Mouse (Mus musculus) kidney, adult 2 months (tissue): ENCODE data around the gene Acvr1b. TPM values are rescaled to one million over a fixed set of nuclear protein-coding genes. Genes with fewer than 3 reads are reported as not detected.

Experiments used
- DNase-seq: peaks from one replicate; pipeline ENCODE4 v3.0.0; 2021
- H3K27ac ChIP-seq: fragments of 200-500 bp; 2 replicates; pipeline ENCODE4 v1.5.1; 2012; ENCODE audit warnings: low read depth, low read length, control low read depth, inconsistent platforms; ENCODE audit not compliant: insufficient read depth
- H3K27me3 ChIP-seq: fragments of 200-500 bp; replicated peaks from 2 replicates; pipeline ENCODE4 v1.6.1; 2012; ENCODE audit warnings: mild to moderate bottlenecking, moderate library complexity, low read length, inconsistent platforms; ENCODE audit not compliant: control insufficient read depth, insufficient read depth
- H3K36me3 ChIP-seq: fragments of 200-500 bp; 2 replicates; pipeline ENCODE4 v1.6.1; 2012; ENCODE audit warnings: mild to moderate bottlenecking, moderate library complexity, low read length, inconsistent platforms; ENCODE audit not compliant: control insufficient read depth, insufficient read depth
- H3K4me1 ChIP-seq: fragments of 200-500 bp; 2 replicates; pipeline ENCODE4 v1.6.1; 2011; ENCODE audit warnings: low read length; ENCODE audit not compliant: control insufficient read depth, insufficient read depth
- H3K4me3 ChIP-seq: fragments of 200-500 bp; 2 replicates; pipeline ENCODE4 v1.5.1; 2011; ENCODE audit warnings: mild to moderate bottlenecking, low read depth, low read length, control low read depth; ENCODE audit not compliant: insufficient read depth
- CTCF ChIP-seq: fragments of 200-500 bp; conservative IDR thresholded peaks from 2 replicates; pipeline ENCODE4 v1.5.1; 2011; ENCODE audit warnings: low read depth, mild to moderate bottlenecking, control low read depth, low read length, moderate library complexity, mixed read lengths; ENCODE audit not compliant: insufficient read depth, insufficient read length
- POLR2A ChIP-seq: fragments of 200-500 bp; IDR thresholded peaks from one replicate; pipeline ENCODE4 v1.6.1; 2011; ENCODE audit warnings: low read depth, low read length, control low read depth
- WGBS: fragments of 180-500 bp; shearing (Covaris S2); methylation state at CpG from one replicate; pipeline ENCODE4 v1.1.7; 2018; 5-methylcytosine and 5-hydroxymethylcytosine counted together
- polyA plus RNA-seq: library from polyadenylated mRNA; depleted of rRNA; stranded (reverse); fragments of >200 nt; gene quantifications from 2 replicates; pipeline ENCODE4 v1.2.3, GENCODE M21; 2012

Acvr1b gene
- polyA plus RNA-seq, 1 experiment, result 37.2 TPM

DNA sequence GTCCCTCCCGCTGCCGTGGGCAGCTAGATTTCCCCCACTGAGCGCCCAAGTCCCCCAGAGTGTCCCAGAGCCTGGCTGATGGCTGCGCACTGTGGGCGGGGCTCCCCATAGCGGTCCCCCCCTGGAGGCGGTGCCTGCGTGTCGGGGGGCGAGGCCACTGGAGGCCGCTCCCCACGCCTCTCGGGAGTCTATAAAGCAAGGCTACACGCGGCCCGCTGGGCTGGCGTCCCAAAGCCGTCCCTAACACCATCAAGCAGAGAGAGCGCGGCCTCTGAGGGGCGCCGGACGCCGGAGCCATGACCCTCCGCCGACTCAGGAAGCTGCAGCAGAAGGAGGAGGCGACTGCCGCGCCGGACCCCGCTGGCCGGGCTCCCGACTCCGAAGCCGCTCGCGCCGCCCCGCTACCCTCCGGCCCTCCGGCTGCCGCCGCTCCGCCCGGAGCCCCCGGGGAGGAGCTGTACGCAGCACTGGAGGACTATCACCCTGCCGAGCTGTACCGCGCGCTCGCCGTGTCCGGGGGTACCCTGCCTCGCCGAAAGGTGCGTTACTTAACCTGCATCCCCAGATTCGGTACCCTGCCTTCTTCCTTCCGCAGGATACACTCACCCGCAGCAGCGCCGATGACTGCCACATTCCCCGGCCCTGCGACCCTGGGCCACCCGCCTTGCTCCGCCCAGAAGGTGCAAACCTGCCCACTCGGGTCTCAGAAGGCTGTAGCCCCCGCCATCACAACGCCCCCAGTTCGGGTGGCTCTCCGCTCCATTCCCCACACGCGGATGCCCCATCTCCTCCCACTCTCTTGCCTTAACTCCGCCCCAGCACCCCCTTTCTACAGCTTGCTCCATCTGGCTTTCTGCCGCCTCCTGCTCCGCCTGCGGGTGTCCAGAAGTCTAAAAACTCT, 50.4 kb downstream of the Acvr1b start, which contains the start of gene Grasp:
Gene Grasp (plus strand): TSS at position 183 of the 901 bp plus-strand sequence.
- WGBS, result 2% methylated on average over 77 of the region's 77 CpGs
- no peaks in the 10 kb centered on the region for H3K36me3 ChIP-seq
- DNase-seq, result peak; percentile 94
- no peaks in the 10 kb centered on the region; the same call in 1 of the 2 replicates for H3K4me1 ChIP-seq
- H3K4me3 ChIP-seq, result peak within 1 kb of the TSS; percentile 74
- peak; percentile 91 for TF ChIP-seq POLR2A
- no peak for TF ChIP-seq CTCF
- H3K27ac ChIP-seq, result peak within 1 kb of the TSS; percentile 67
- H3K27me3 ChIP-seq, result no peaks in the 10 kb centered on the region

DNA sequence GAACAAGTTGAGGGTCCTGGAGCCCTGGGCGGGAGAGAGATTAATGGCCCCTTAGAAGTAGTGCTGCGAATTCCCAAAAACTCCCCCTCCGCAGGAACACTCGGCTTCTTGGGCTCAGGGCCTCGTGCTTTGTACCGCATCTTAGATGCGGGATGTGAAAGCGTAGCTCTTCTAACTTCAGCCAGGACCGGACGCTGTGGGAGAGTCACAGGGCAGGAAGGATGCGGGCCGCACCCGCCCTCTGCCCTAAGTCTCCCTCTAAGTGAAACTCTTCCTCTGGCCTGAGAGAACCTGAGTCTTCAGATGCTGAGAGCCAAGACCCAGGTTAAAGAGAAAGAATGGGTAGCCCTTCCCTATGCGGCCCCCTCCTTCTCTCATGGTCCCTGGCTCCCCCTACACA, 51.1 kb downstream of the Acvr1b start:
- TF ChIP-seq CTCF (no peak), POLR2A (no peak)
- 36% methylated on average over 14 of the region's 14 CpGs for WGBS
- no peaks in the 10 kb centered on the region for H3K36me3 ChIP-seq
- H3K27ac ChIP-seq, result peak overlapping the region; percentile 67
- H3K27me3 ChIP-seq, result no peaks in the 10 kb centered on the region
- DNase-seq, result peak; percentile 65
- H3K4me3 ChIP-seq, result peak overlapping the region; percentile 74
- H3K4me1 ChIP-seq, result no peaks in the 10 kb centered on the region; the same call in 1 of the 2 replicates

GRCm38 (mm10) chr15:101227971-101228370, 54.1 kb downstream of the Acvr1b start:
- WGBS, result 72% methylated on average over 7 of the region's 7 CpGs
- peak; percentile 89 for DNase-seq
- Histone ChIP-seq H3K27ac (peak overlapping the region; percentile 62; the same call in 1 of the 2 replicates), H3K4me3 (no peak overlapping the region), H3K36me3 (no peaks in the 10 kb centered on the region), H3K4me1 (no peaks in the 10 kb centered on the region), H3K27me3 (no peaks in the 10 kb centered on the region)
- no peak for TF ChIP-seq CTCF
- TF ChIP-seq POLR2A, result no peak

DNA sequence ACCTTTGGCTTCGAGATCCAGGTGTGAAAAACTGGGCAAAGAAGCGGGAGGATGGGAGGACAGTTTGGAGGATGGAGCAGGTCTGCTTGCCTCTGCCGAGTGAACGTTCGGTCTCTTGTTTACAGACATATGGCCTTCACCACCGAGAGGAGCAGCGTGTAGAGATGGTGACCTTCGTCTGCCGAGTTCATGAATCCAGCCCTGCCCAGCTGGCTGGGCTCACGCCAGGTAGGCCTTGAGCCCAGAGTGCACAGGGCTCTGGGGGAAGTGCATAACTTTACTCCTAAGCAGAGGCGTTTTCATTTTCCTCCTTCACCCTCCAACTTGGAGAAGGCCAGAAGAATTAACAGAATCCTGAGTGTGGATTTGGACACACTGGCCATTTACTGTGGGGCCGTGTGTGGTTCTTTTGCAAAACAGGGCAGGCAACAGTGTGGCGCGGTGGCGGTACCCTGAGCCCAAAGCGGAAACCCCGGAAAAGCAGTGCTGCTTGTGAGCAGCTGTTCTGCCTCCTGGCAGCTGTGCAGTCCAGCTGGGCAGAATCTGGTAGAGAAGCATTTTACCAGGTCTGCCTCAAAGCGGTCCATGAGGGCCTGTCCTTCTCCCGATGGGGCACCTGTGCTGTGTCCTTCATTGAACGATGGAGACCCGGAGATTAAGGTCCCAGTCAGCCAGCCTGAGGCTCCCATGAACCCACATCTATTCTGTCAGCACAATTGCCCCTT, 55.2 kb downstream of the Acvr1b start:
- no peak overlapping the region for H3K4me3 ChIP-seq
- no peak overlapping the region for H3K27ac ChIP-seq
- WGBS, result 64% methylated on average over 21 of the region's 21 CpGs
- TF ChIP-seq POLR2A (no peak), CTCF (no peak)
- H3K27me3 ChIP-seq, result no peaks in the 10 kb centered on the region
- no peaks in the 10 kb centered on the region for H3K4me1 ChIP-seq
- H3K36me3 ChIP-seq, result no peaks in the 10 kb centered on the region
- DNase-seq, result peak; percentile 71

DNA sequence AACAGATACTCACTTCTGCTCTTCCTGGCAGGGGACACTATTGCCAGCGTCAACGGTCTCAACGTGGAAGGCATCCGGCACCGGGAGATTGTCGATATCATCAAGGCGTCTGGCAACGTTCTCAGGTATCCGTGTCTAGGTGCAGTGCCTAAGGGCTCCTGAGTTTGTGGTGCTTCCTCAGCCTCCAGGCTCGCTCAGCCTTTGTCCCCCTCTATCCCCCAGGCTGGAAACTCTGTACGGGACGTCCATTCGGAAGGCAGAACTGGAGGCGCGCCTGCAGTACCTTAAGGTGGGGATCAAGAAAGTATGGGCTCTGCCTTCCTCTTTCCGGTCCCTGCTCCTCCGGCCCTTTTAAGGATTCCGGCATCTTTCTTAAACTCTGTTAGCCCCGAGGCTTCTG, 56.6 kb downstream of the Acvr1b start:
- Histone ChIP-seq H3K27ac (no peak overlapping the region), H3K27me3 (no peaks in the 10 kb centered on the region)
- TF ChIP-seq CTCF, result no peak
- no peak for TF ChIP-seq POLR2A

GRCm38 (mm10) chr15:101230995-101231647, 57.3 kb downstream of the Acvr1b start:
- 84% methylated on average over 23 of the region's 23 CpGs for WGBS
- DNase-seq, result peak; percentile 57
- no peak overlapping the region for H3K4me3 ChIP-seq

More for the DNA sequence above, 56.6 kb downstream of the Acvr1b start:
- no peaks in the 10 kb centered on the region for H3K36me3 ChIP-seq
- no peak for DNase-seq
- H3K4me3 ChIP-seq, result no peak overlapping the region
- 96% methylated on average over 19 of the region's 19 CpGs for WGBS
- no peaks in the 10 kb centered on the region for H3K4me1 ChIP-seq

More at GRCm38 (mm10) chr15:101230995-101231647, 57.3 kb downstream of the Acvr1b start:
- Histone ChIP-seq H3K4me1 (no peaks in the 10 kb centered on the region), H3K27ac (no peak overlapping the region), H3K36me3 (no peaks in the 10 kb centered on the region), H3K27me3 (no peaks in the 10 kb centered on the region)
- TF ChIP-seq POLR2A (no peak), CTCF (peak; percentile 60)
